Mouse (Mus musculus): Measurements from ENCODE around the gene Duox1. TPM values are rescaled to one million over a fixed set of nuclear protein-coding genes. Genes with fewer than 3 reads are reported as not detected.

Duox1 gene
- polyA plus RNA-seq, 1 experiment = not detected

DNA sequence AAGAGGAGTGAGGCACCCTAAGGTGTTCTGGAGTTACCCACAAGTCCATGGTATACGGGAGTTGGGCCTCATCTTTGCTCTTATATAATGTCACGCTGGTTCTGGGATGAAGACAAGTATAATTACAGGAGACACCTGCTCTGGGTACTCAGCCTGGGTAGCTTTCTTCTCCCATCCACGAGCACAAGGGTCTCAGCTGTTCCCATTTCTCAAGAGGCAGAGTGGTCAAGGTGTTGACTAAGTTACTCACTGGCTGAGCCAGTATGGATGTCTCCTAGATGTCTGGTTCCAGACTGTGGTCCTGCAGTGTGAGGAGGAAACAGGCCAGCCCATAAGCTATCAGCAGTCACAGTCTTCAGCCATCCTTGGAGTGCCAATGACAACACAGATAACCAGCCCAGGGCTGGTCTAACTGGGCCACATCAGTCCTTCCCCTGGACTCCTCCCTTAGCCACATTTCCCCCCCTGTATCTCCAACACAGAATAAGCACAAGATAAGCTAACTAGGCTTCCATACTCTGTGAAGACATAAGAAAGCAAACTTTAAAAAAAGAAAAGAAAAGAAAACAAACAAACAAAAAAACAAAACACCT lies 49.0 kb downstream of the Duox1 start:
- no peak overlapping the region for H3K27ac ChIP-seq (ENCODE audit: insufficient read depth, low read depth, low read length)
- peaks cover 1% of the 10 kb centered on the region; the same call in 1 of the 2 replicates for H3K4me1 ChIP-seq (ENCODE audit: control insufficient read depth, insufficient read depth, low read length)

DNA sequence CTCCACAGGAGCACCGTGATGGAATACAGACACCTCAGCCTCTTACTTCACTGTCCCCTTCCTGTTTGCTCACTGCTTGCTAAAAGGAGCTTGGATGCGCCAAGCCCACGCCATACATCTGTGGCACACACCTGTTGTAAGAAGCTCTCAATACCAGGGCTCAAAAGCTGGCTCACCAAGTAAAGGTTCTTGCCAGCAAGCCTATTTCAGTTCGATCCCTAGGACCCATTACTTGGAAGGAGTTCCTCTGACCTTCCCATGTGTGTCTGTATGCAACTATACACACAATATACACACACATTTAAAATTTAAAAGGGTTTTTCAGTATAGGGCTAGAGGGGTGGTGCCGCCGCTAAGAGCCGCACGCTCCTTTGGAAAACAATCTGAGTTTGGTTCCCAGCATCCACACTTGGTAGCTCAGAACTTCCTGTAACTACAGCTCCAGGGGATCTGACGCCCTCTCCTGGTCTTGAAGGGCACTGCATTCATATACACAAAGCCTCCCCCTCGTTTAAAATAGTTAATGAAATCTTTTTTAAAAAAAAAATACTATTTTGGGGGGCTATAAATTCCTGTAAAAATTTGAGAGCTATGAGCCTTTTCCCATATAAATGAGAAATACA lies 49.9 kb downstream of the Duox1 start:
- peaks cover 4% of the 10 kb centered on the region; the same call in 1 of the 2 replicates for H3K4me1 ChIP-seq (ENCODE audit: control insufficient read depth, insufficient read depth, low read length)
- H3K4me3 ChIP-seq (ENCODE audit: insufficient read depth, low read length) = no peak overlapping the region
- TF ChIP-seq POLR2A (IDR thresholded peaks at IDR 0.05; ENCODE audit: borderline replicate concordance, low read depth, low read length) (no peak), CTCF (IDR thresholded peaks at IDR 0.05; ENCODE audit: low read depth, low read length) (peak; percentile 19; the same call in 1 of the 2 replicates)
- H3K27ac ChIP-seq (ENCODE audit: insufficient read depth, low read depth, low read length) = no peak overlapping the region

More for the DNA sequence above, 49.0 kb downstream of the Duox1 start:
- TF ChIP-seq POLR2A (IDR thresholded peaks at IDR 0.05; ENCODE audit: borderline replicate concordance, low read depth, low read length) = no peak
- no peak for TF ChIP-seq CTCF (IDR thresholded peaks at IDR 0.05; ENCODE audit: low read depth, low read length)
- H3K4me3 ChIP-seq (ENCODE audit: insufficient read depth, low read length) = no peak overlapping the region

DNA sequence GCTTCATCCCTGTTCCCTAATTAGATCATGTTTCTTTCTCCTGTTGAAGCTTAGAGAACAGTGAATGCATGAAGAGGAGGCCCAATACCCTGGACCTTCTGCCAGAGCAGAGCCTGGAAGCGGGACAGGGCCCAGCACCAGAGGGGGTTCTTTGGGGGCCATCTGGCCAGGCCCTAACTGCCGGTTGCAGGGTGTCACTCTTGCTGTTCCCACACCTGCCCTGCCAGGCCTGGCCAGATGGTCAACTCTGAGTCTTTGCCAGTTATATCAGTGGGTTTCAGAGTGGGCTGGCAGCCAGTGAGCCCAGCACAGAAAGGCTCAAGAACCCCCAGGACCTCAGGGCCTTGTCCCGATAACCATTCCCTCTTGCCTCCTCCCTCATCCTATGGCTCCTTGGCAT lies 50.6 kb downstream of the Duox1 start:
- TF ChIP-seq POLR2A (IDR thresholded peaks at IDR 0.05; ENCODE audit: borderline replicate concordance, low read depth, low read length) (no peak), CTCF (IDR thresholded peaks at IDR 0.05; ENCODE audit: low read depth, low read length) (no peak)
- Histone ChIP-seq H3K4me1 (ENCODE audit: control insufficient read depth, insufficient read depth, low read length) (peaks cover 4% of the 10 kb centered on the region; the same call in 1 of the 2 replicates), H3K27ac (ENCODE audit: insufficient read depth, low read depth, low read length) (no peak overlapping the region), H3K4me3 (ENCODE audit: insufficient read depth, low read length) (no peak overlapping the region)

DNA sequence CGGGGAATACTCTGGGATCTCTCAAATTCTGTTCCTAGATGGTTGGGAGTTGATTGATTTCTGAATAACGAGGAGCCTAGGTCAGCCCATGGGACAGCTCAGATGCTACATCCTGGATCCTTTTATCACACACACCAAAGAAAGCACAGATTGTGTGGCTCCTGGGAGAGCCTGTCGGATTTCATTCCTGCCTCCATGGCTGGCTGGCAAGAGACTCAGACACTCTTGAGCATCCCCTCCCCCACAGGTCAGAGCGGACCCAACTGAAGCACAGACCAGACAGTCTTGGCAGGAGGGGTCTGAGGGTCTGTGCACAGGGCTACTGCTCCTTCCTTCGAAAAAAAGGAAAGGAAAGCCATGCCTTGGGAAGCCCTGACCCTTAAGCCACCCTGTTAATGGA lies 51.2 kb downstream of the Duox1 start:
- H3K4me1 ChIP-seq (ENCODE audit: control insufficient read depth, insufficient read depth, low read length) = peaks cover 4% of the 10 kb centered on the region; the same call in 1 of the 2 replicates
- no peak overlapping the region for H3K27ac ChIP-seq (ENCODE audit: insufficient read depth, low read depth, low read length)
- H3K4me3 ChIP-seq (ENCODE audit: insufficient read depth, low read length) = no peak overlapping the region
- no peak for TF ChIP-seq POLR2A (IDR thresholded peaks at IDR 0.05; ENCODE audit: borderline replicate concordance, low read depth, low read length)
- TF ChIP-seq CTCF (IDR thresholded peaks at IDR 0.05; ENCODE audit: low read depth, low read length) = no peak

DNA sequence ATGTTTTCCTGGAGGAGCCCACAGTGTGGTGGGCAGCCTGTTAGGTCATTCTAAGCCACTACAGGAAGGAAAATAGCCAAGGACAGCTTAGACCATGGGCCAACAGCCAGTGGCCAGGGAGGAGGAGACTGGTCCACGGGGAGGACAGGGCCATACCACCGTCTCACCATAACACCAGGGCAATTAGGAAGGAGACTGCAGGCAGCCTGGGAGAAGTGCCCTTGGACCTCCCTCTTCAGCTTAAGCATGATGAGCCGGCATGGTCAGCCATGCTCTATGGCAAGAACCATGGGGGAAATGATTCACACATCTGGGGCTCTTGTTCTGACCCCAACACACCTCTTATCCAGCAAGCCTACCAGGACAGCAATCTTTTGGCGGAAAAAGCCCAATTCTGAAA lies 51.7 kb downstream of the Duox1 start:
- no peak overlapping the region for H3K27ac ChIP-seq (ENCODE audit: insufficient read depth, low read depth, low read length)
- no peak overlapping the region for H3K4me3 ChIP-seq (ENCODE audit: insufficient read depth, low read length)
- peaks cover 4% of the 10 kb centered on the region; the same call in 1 of the 2 replicates for H3K4me1 ChIP-seq (ENCODE audit: control insufficient read depth, insufficient read depth, low read length)
- TF ChIP-seq POLR2A (IDR thresholded peaks at IDR 0.05; ENCODE audit: borderline replicate concordance, low read depth, low read length) = no peak
- no peak for TF ChIP-seq CTCF (IDR thresholded peaks at IDR 0.05; ENCODE audit: low read depth, low read length)

DNA sequence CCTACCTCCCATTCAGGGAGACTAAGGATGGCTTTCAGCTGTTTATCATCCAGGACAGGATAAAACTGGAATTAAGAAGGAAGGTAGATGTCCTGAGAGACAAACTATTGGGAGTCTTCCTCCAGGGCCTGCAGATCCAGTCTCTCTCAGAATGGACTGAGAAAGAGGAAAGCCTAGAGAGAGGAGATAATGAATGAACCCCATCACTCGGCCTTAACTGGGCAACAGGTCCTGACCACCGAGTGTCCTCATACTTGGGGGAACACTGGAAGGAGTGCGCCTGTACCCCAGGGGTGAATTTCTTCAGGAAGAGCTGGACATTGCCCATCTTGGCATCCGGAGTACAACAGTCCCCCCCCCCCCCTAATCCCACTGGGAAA lies 52.2 kb downstream of the Duox1 start:
- TF ChIP-seq CTCF (IDR thresholded peaks at IDR 0.05; ENCODE audit: low read depth, low read length) (no peak), POLR2A (IDR thresholded peaks at IDR 0.05; ENCODE audit: borderline replicate concordance, low read depth, low read length) (no peak)
- Histone ChIP-seq H3K27ac (ENCODE audit: insufficient read depth, low read depth, low read length) (no peak overlapping the region), H3K4me1 (ENCODE audit: control insufficient read depth, insufficient read depth, low read length) (peaks cover 4% of the 10 kb centered on the region; the same call in 1 of the 2 replicates), H3K4me3 (ENCODE audit: insufficient read depth, low read length) (no peak overlapping the region)

DNA sequence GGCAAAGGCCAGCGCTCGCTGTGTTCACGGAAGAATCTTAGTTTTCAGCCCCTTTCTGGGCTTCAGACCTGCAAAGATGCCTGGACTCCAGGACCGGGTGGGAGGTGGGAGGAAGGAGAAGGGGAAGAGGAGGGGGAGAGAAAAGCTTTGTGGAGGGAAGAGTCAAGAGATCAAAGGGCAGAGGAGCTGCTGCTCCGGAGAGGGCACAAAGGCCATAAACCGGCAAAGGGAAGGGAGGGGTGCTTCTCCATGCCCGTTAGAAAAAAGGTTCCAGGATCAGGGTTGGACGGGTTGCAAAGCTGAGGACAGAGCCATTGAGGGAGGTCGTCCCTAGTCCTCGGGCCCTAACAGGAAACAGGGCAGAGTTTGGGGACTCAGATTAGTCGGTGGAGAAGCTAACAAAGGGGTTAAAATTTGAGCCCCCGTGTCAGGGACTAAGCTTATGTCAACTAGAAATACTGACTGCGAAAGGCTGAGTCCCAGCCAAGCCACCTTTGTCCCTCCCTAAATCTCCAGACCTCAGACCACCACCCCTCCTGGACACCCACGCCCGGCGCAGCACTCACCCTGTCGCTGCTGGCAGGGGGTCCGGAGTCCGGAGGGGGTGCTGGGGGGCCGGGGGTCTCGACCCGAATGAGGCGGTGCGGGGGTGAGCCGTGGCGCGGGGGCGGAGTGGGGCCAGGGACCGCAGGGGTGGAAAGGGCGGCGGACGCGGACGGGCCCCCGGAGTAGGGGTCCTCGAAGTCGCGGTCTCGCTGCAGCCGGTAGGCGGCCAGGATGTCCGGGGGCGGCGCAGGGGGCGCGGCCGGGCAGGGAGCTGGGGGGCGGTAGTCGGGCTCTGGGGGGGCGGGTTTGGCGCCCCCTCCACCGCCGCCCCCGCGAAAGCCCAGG lies 52.9 kb downstream of the Duox1 start:
- Histone ChIP-seq H3K4me3 (ENCODE audit: insufficient read depth, low read length) (peak overlapping the region; percentile 53), H3K27ac (ENCODE audit: insufficient read depth, low read depth, low read length) (no peak overlapping the region), H3K4me1 (ENCODE audit: control insufficient read depth, insufficient read depth, low read length) (peaks cover 4% of the 10 kb centered on the region; the same call in 1 of the 2 replicates)
- no peak for TF ChIP-seq CTCF (IDR thresholded peaks at IDR 0.05; ENCODE audit: low read depth, low read length)
- no peak for TF ChIP-seq POLR2A (IDR thresholded peaks at IDR 0.05; ENCODE audit: borderline replicate concordance, low read depth, low read length)

DNA sequence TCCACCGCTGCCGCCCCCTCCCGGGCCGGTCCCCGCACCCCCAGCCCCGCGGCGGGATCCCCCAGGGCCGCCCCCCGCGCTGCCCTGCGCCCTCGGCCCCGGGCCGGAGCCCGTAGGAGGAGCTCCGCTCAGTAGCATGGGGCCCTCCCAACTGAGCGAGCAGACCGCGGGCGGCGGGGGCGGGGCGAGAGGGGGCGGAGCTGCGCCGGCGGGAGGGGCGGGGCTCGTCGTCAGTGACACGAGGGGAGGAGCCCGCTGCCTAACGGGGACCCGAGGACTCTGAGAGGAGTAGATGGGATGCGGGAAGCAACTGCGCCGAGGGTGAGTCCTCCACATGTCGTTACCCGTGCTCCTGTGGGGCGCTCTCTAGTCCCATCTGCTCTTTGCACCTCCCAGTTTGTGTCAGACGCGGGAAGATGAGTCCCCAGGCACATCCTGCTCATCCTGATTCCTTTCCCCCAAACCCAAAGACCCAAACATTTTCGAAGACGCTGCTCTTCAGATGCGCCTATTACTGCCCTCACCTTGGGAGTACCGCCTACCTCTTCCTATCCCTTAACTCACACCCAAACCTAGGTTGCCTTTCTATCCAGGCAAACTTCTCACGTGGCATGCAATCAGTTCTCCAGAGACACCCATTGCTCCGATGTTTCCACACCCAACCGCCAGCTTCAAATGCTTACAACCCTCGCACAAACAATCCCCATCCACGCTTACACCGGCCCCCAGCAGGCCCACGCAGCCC lies 53.7 kb downstream of the Duox1 start, which contains the start of gene Shf:
TSS of gene Shf (minus strand) at position 168 of the 745 bp plus-strand sequence.
- TF ChIP-seq POLR2A (IDR thresholded peaks at IDR 0.05; ENCODE audit: borderline replicate concordance, low read depth, low read length) (no peak), CTCF (IDR thresholded peaks at IDR 0.05; ENCODE audit: low read depth, low read length) (no peak)
- H3K4me1 ChIP-seq (ENCODE audit: control insufficient read depth, insufficient read depth, low read length) = peaks cover 4% of the 10 kb centered on the region; the same call in 1 of the 2 replicates
- H3K4me3 ChIP-seq (ENCODE audit: insufficient read depth, low read length) = peak within 1 kb of the TSS; percentile 70
- no peak within 1 kb of the TSS for H3K27ac ChIP-seq (ENCODE audit: insufficient read depth, low read depth, low read length)
